Mouse (Mus musculus) thymus, adult 2 months (tissue): ENCODE measurements at regions not wholly inside any gene's neighbourhood (a gene's known extent, or its start where the extent isn't known, plus 50 kb on each side); places are given as distances from the start of the nearest gene placed in this dataset.

Experiments used
- CTCF ChIP-seq: fragments of 200-500 bp; IDR thresholded peaks from 2 replicates; pipeline ENCODE4 v1.5.1; 2012; ENCODE audit warnings: mild to moderate bottlenecking, control low read depth, low read length, moderate library complexity, borderline replicate concordance; ENCODE audit not compliant: control insufficient read depth, poor library complexity, insufficient read depth; ENCODE audit errors: extremely low read depth
- POLR2A ChIP-seq: fragments of 200-500 bp; IDR thresholded peaks from 2 replicates; pipeline ENCODE4 v1.6.1; 2012; ENCODE audit warnings: mild to moderate bottlenecking, low read length, control low read depth, moderate library complexity; ENCODE audit not compliant: control insufficient read depth, poor library complexity, insufficient read depth; ENCODE audit errors: extremely low read depth

GRCm38 (mm10) chr7:136228331-136228730 lies 512.2 kb upstream of the Mki67 start:
- TF ChIP-seq CTCF (no peak), POLR2A (no peak)
